Mouse (Mus musculus) monocyte, adult 2 months (primary cell): ENCODE measurements around the gene Fam172a.

Experiments
- DNase-seq, 2 experiments: peaks; one replicate each; pipeline ENCODE4 v3.0.0; 2022; ENCODE audit warnings: low spot score in 2 of 2, low read depth in 1 of 2

The Fam172a gene

GRCm38 (mm10) chr13:78198391-78198870 lies 496.6 kb downstream of the Fam172a start:
- DNase-seq, result no peak

DNA sequence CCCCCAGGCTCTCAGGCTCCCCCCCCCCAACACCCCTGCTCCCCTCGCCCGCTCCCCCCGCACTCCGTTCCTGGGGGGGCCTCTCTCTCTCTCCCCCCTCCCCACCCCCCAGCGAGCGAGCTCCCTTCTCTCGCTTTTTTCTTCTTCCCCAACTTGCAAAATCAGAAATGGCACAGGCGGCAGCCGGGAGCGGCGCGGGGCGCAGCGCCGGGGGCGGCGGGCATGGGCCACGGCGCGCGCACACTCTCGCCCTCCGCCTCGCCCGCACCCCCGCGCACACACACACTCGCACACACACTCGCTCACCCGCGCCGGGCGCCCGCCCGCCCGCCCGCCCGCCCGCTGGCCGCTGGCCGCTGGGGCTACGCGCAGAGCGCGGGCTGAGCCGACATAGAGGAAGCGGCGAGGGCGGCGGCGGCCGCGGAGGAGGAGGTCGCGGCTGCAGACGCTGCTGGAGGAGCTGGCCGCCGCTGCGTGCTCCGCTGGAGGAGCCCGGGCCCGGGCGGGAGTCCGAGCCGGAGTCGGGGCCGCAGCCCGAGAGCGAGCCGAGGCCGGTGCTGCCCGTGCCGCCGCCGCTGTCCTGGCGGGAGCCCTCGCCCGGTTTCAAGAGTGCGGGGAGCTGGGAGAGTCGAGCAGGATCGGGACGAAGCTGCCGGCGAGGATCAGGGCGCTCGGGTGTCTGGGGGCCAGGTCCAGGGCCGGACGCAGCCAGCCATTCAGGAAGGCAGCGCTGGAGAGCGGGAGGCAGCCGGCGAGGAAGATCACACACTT lies 497.2 kb downstream of the Fam172a start:
- DNase-seq, result no peak

- DNase-seq, result no peak
Measured at GRCm38 (mm10) chr13:78199642-78200160, 497.9 kb downstream of the Fam172a start, which contains the start of gene Nr2f1. Gene Nr2f1 (minus strand): TSS chr13:78199757.

DNA sequence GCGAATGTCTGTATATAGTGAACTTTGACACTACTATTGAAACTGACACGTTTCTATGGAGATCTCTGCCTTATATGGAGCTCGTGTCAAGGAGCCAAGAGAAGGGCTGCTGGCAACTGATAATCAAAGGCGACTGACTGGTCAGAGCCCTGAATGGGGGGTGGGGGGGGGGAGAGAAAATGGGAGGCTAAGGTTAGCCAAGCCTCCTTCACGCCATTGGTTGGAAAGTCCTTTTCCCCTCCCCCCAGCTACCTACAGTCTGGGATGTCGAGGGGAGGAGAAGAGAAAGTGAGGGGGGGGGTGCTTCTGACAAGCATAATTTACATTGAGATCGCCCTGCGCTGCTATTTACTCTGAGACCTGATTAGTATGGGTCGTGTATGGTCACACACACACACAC lies 498.6 kb downstream of the Fam172a start:
- DNase-seq, result no peak

DNA sequence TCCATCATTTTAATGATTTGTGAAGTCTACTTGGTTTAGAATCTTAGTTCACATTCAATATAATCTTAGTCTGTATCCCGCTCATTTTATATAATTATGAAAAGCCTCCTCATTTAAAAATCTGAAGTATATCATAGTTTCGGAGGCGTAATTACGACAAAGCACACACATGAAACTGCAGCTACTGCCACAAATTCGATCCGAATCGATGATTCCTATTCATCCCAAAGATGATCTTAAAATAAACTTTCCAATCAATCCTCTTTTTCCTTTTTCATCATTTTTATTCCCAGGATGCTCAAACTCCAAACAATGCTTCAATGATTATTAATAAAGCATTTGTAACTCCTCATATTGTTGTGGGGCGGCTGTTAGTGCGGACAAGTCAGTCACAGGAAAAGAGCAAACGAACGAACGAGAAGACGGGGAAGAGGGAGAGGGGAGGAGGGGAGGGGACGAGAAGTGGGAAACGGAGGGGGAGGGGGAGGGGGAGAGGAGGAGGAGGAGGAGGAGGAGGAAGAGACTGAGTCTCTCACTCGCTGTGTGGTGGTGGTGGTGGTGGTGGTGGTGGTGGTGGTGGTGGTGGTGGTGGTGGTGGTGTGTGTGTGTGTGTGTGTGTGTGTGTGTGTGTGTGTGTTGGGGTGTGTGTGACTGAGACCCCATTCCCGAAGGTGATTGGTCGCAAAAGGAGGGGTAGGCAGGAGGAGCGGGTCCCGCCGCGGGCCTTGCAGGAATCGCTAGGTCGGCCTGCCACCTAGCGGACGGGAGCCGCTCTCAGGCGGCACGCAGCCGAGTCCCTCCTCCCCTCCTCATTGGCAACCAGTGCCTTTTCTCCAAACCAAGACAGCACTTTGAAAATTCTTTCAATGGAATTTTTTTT lies 499.4 kb downstream of the Fam172a start:
- DNase-seq, result no peak

DNA sequence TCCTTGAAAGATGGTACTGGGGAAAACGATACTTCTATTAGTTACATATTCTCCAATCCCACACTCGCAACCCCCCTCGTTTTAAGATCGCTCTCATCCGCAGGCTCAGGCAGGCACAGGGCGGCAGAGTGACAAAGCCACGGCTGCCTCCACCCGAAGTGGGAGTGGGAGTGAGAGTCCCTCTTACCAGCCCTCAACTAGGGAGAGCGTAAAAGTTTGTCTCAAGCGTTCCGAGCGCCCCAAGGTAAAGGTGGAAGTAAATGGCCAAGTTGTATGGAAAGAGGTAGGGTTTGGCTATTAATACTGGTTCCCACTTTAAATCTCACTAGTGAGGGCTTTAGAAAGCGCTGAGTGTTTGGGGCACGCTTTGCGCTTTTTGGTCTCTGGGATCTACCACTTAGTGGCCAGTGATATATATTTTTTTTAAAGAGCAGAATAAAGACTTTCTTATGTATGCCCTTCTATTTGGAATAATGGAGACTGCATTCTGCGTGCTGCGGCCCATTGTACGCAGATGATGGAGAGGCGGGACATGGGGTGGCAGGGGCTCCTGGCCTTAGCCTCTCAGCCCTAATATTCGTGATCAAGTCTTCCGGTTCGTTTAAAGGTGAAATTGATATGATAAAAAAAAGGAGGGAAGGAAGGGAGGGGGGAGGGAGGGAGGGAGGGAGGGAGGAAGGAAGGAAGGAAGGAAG lies 500.2 kb downstream of the Fam172a start:
- DNase-seq, result no peak

GRCm38 (mm10) chr13:78202574-78203347 lies 500.9 kb downstream of the Fam172a start:
- no peak for DNase-seq

DNA sequence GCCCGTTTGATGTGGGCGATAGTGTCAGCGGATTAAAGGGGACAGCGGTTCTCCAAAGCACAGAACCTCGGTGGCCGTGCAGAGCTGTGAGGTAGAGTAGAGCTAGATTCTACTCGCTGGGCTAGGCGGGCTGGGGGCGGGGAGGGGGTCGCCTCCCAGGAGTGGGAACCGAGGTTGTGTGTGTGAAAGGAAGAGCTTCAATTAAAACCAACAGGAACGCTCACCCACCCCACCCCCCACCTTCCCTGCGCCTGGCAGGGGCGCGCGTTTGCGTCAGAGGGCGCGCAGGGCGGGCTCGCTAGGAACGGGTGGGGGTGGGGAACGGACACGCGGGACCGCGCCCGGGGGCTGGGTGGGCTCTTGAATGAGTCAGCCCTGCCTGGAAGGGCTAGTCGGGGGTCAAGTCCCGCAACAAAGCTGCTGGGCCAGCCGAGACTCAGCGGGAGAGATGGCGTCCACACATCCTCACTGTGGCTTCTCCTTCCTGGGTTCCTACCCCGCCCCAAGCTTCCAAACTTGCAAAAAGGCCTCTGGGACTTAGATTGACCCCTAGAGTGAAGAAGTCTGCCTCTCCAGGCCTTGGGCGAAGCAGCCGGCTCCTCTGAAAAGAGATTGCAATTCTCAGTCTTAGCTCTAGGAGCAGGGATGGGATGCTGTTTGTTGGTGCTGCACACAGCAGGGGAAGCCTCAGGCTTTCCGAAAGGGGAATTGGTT lies 501.7 kb downstream of the Fam172a start:
- no peak for DNase-seq

- DNase-seq, result no peak
Measured at GRCm38 (mm10) chr13:78205426-78205825, 503.6 kb downstream of the Fam172a start.

DNA sequence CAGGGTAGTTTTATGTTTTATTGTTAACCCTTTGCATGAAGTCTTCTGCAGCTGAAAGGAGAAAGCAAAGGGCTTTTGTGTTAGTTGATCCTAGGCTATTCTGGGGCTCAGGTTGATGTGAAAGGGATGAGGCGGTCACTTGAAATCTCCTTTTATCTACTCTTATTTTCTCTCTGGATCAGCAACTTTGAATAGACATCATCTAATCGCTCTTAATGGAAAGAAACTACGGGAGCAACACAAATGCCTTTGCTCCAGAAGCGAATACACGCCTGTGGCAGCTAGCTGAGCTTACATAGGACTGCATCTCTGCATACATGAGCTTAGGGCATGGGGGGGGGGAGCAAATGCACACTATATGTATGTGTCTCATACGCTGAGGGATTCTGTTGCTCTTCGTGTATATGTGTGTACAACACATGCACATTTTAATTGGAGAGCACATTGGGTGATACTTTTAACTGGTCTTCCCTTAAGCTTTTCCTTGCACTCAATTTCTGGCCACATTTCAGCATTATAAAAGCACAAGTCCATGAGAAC lies 505.1 kb downstream of the Fam172a start:
- no peak for DNase-seq

DNA sequence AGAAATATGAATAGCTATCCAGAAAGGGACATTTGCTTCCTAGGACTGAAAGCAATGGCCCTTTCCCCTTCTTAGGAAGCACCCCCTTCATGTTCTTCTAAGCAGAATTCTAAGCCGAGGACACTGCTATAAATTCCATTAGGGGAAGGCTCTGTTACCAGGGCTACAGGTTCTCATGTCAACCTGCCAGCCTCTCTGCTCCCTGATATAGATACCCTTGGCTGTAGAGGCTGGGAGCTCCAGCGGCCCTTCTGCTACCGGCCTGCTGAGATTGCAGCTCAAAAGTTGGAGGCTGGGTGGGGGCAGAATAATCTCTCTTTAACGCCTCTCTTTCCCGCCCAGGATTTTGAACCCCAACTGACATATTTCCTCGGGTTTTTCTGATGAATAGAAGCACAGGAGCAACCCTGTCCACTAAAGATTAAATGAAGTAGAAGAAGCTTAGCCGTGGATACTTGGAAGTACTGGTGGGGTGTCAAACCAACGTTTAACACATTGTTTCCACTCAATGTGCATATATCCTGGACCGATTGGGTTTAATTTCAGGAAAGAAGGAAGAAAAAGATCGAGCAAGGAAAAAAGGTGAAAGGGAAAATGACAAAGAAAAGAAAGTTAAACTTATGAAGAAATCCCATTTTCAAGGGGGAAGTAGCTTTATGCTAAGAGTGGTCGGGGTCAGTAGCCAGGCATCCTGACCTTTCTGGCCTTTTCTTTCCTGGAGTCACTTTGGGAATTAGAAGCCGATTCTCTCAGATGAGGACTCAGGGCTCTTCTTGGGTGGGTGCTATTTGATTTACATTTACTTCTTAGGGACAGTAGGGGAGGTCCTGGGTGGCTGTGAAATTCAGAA lies 506.2 kb downstream of the Fam172a start:
- DNase-seq, result no peak

GRCm38 (mm10) chr13:78208689-78209410 lies 507.0 kb downstream of the Fam172a start:
- DNase-seq, result no peak

DNA sequence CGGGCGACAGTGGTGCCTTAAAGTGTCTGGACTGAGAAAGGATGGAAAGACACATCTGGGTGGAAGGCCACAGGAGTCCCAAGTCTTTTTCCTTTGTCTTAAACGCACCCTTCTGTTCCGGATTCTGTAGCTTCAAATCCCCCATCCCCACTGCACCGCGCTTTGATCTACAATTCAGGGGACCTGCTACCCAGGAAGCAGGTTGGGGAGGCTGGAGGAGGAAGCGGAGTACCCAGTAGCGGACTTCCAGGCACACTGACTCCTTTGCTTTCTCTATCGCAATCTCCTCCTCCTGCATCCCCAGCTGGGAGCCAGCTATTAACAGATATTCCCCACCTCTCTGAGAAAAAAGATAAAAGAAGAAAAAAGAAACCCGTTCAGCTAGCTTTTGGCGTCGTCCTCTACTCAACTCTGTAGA lies 507.8 kb downstream of the Fam172a start:
- DNase-seq, result no peak

- DNase-seq, result no peak
Measured at GRCm38 (mm10) chr13:78210029-78210747, 508.4 kb downstream of the Fam172a start.

- DNase-seq, result no peak
Measured at GRCm38 (mm10) chr13:78210748-78211089, 508.9 kb downstream of the Fam172a start.

GRCm38 (mm10) chr13:78211231-78212010 lies 509.6 kb downstream of the Fam172a start:
- DNase-seq, result no peak

- no peak for DNase-seq
Measured at GRCm38 (mm10) chr13:78212111-78212510, 510.3 kb downstream of the Fam172a start.
